Mouse (Mus musculus): ENCODE results near the gene Vav1. TPM values are rescaled to one million over a fixed set of nuclear protein-coding genes. Genes with fewer than 3 reads are reported as not detected.

Gene Vav1
- polyA plus RNA-seq (2015; fragmentation: Nextera tagmentation; extraction: Ambion mirVana): 1.7 and 1.8 TPM in 2 replicates

DNA sequence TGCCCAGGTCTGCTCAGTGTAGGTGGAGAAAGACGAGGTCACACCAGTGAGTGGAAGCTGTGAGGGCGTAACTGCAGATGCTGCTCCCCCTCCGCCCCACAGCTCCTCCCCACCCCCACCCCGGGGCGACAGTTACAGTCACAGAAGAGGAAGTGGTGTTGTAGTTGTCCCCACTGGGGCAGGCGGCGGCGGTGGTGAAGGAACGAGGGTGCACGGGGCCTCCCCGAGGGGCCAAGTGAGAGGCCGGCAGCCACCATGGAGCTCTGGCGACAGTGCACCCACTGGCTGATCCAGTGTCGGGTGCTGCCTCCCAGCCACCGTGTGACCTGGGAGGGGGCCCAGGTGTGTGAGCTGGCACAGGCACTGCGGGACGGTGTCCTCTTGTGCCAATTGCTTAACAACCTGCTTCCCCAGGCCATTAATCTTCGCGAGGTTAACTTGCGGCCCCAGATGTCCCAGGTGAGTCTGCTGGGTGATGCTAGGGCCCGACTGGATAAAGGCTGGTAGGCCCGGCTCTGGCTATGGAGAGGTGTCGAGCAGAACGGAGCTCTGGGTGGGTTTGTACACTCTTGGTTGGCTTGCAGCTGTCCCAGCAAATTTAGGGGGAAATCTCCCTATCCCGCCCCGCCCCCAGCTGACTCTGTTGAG, at the start of gene Vav1:
TSS of gene Vav1 (plus strand) at position 158 of the 648 bp plus-strand sequence.
- Histone ChIP-seq H3K27ac (no peak within 1 kb of the TSS), H3K27me3 (peaks cover 13% of the 10 kb centered on the region; the same call in 1 of the 2 replicates), H3K4me3 (replicated peaks) (no peak within 1 kb of the TSS), H3K4me2 (no peak within 1 kb of the TSS), H3K4me1 (peaks cover 24% of the 10 kb centered on the region), H3K9ac (no peak within 1 kb of the TSS), H3K36me3 (no peaks in the 10 kb centered on the region), H3K9me3 (replicated peaks) (no peaks in the 10 kb centered on the region)
- 56% methylated on average over 26 of the region's 26 CpGs for WGBS
- ATAC-seq (replicated peaks; ENCODE audit: low FRiP score): no peak

GRCm38 (mm10) chr17:57229851-57230727, 48.8 kb upstream of the Vav1 start:
- Histone ChIP-seq H3K4me3 (replicated peaks) (no peak overlapping the region), H3K4me1 (peaks cover 14% of the 10 kb centered on the region; the same call in 1 of the 2 replicates), H3K9ac (no peak overlapping the region), H3K36me3 (peaks cover 9% of the 10 kb centered on the region; the same call in 1 of the 2 replicates), H3K27ac (no peak overlapping the region), H3K9me3 (replicated peaks) (no peaks in the 10 kb centered on the region), H3K27me3 (no peaks in the 10 kb centered on the region), H3K4me2 (no peak overlapping the region)
- WGBS: 79% methylated on average over 15 of the region's 15 CpGs
- no peak for ATAC-seq (replicated peaks; ENCODE audit: low FRiP score)

GRCm38 (mm10) chr17:57230728-57231125, 48.2 kb upstream of the Vav1 start:
- Histone ChIP-seq H3K36me3 (peaks cover 14% of the 10 kb centered on the region; the same call in 1 of the 2 replicates), H3K27ac (no peak overlapping the region), H3K27me3 (no peaks in the 10 kb centered on the region), H3K4me2 (no peak overlapping the region), H3K4me1 (peaks cover 14% of the 10 kb centered on the region; the same call in 1 of the 2 replicates), H3K9me3 (replicated peaks) (no peaks in the 10 kb centered on the region), H3K9ac (no peak overlapping the region), H3K4me3 (replicated peaks) (no peak overlapping the region)
- no peak for ATAC-seq (replicated peaks; ENCODE audit: low FRiP score)
- WGBS: 68% methylated on average over 6 of the region's 6 CpGs

DNA sequence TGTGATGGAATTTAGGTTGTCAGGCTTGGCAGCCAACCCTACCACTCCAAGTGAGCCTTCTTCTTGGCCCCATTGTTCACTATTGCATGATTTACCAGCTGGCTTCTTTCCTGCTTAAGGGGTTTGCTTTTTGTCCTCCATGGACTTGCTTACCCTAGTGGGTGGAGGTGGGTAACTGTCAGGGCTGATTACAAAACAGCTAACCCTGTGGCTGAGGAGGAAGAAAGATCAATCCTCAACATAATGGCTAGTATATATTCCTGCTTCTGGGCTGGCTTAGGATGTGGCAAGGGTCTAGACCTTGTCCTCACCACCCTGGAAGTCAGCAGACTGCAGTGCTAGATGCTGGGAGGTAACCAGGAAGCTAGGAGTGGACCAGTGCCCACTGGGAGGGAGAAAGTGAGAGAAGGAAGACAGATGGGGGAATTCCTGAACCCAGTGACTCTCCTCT, 47.6 kb upstream of the Vav1 start:
- Histone ChIP-seq H3K27me3 (no peaks in the 10 kb centered on the region), H3K27ac (no peak overlapping the region), H3K36me3 (peaks cover 20% of the 10 kb centered on the region), H3K4me3 (replicated peaks) (no peak overlapping the region), H3K4me2 (no peak overlapping the region), H3K4me1 (peaks cover 9% of the 10 kb centered on the region; the same call in 1 of the 2 replicates), H3K9me3 (replicated peaks) (no peaks in the 10 kb centered on the region), H3K9ac (no peak overlapping the region)
- ATAC-seq (replicated peaks; ENCODE audit: low FRiP score): no peak

- no peak overlapping the region for H3K4me3 ChIP-seq (replicated peaks)
- H3K27ac ChIP-seq: no peak overlapping the region
- no peaks in the 10 kb centered on the region for H3K9me3 ChIP-seq (replicated peaks)
- no peaks in the 10 kb centered on the region for H3K27me3 ChIP-seq
- peaks cover 6% of the 10 kb centered on the region; the same call in 1 of the 2 replicates for H3K4me1 ChIP-seq
- ATAC-seq (replicated peaks; ENCODE audit: low FRiP score): no peak
- peaks cover 28% of the 10 kb centered on the region for H3K36me3 ChIP-seq
- WGBS: 88% methylated on average over 1 of the region's 1 CpGs
- no peak overlapping the region for H3K9ac ChIP-seq
- no peak overlapping the region for H3K4me2 ChIP-seq
Measured at GRCm38 (mm10) chr17:57232200-57232599, 46.7 kb upstream of the Vav1 start.

DNA sequence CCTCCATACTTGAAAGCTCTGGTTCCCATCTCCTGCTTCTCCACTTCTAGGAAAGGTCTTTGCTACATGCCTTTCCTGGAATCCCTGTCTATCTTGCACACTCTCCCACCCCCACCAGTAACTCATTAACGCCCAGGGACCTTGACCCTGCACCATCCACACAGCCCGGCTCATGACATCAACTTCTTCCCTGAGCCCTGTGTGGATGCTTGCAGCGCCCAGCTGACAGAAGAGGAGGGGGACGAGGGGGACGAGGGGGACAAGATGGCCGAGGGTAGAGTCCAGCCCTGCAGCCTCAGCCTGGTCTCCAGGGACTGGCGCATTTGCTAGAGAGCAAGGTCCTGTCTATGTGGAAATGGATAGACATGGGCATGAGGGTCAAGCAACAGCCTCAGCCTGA, 45.9 kb upstream of the Vav1 start:
- Histone ChIP-seq H3K9me3 (replicated peaks) (no peaks in the 10 kb centered on the region), H3K9ac (no peak overlapping the region), H3K27ac (peak overlapping the region; percentile 68), H3K4me1 (peaks cover 6% of the 10 kb centered on the region; the same call in 1 of the 2 replicates), H3K36me3 (peaks cover 37% of the 10 kb centered on the region), H3K4me3 (replicated peaks) (no peak overlapping the region), H3K27me3 (no peaks in the 10 kb centered on the region), H3K4me2 (no peak overlapping the region)
- WGBS: 36% methylated on average over 7 of the region's 7 CpGs
- peak; percentile 79 for ATAC-seq (replicated peaks; ENCODE audit: low FRiP score)

- WGBS: 76% methylated on average over 12 of the region's 12 CpGs
- no peaks in the 10 kb centered on the region for H3K9me3 ChIP-seq (replicated peaks)
- no peak overlapping the region for H3K9ac ChIP-seq
- peaks cover 6% of the 10 kb centered on the region; the same call in 1 of the 2 replicates for H3K4me1 ChIP-seq
- 0 out of 2 replicates have a peak overlapping the region, but pooled peaks have one; percentile 30 for H3K4me2 ChIP-seq
- H3K27ac ChIP-seq: peak overlapping the region; percentile 33; the same call in 1 of the 2 replicates
- peak; percentile 37 for ATAC-seq (replicated peaks; ENCODE audit: low FRiP score)
- H3K27me3 ChIP-seq: no peaks in the 10 kb centered on the region
- peaks cover 43% of the 10 kb centered on the region for H3K36me3 ChIP-seq
- no peak overlapping the region for H3K4me3 ChIP-seq (replicated peaks)
Measured at GRCm38 (mm10) chr17:57234254-57234928, 44.5 kb upstream of the Vav1 start.

DNA sequence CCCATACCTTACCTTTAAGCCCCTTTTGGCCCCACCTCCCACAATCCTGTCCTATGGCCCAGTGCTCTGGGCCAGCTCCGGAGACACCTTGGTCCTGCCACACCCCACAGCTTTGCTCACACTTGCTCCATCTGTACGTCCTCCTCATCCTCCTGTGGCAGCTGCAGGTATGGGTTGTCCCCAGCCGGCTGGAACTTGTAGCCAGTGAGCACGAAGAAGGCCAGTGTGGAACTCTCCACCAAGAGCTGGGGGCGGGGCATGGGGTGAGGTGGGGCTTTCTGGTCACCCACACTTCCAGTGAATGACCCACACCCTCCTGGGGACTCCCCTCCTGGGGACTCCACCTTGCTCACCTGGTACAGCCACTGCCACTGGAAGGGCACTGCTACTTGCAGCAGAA, 43.1 kb upstream of the Vav1 start:
- H3K9me3 ChIP-seq (replicated peaks): no peaks in the 10 kb centered on the region
- H3K4me1 ChIP-seq: peaks cover 6% of the 10 kb centered on the region; the same call in 1 of the 2 replicates
- no peak for ATAC-seq (replicated peaks; ENCODE audit: low FRiP score)
- H3K36me3 ChIP-seq: peaks cover 43% of the 10 kb centered on the region
- H3K27me3 ChIP-seq: no peaks in the 10 kb centered on the region
- H3K9ac ChIP-seq: no peak overlapping the region
- H3K4me3 ChIP-seq (replicated peaks): no peak overlapping the region
- no peak overlapping the region for H3K27ac ChIP-seq
- 91% methylated on average over 5 of the region's 5 CpGs for WGBS
- H3K4me2 ChIP-seq: no peak overlapping the region

GRCm38 (mm10) chr17:57237181-57237580, 41.7 kb upstream of the Vav1 start:
- no peak for ATAC-seq (replicated peaks; ENCODE audit: low FRiP score)
- 92% methylated on average over 9 of the region's 9 CpGs for WGBS
- no peaks in the 10 kb centered on the region for H3K27me3 ChIP-seq
- H3K4me2 ChIP-seq: no peak overlapping the region
- no peak overlapping the region for H3K4me3 ChIP-seq (replicated peaks)
- peaks cover 51% of the 10 kb centered on the region for H3K36me3 ChIP-seq
- H3K27ac ChIP-seq: no peak overlapping the region
- 0 out of 2 replicates have a peak, but pooled peaks cover 3% of the 10 kb centered on the region for H3K9me3 ChIP-seq (replicated peaks)
- H3K9ac ChIP-seq: no peak overlapping the region
- H3K4me1 ChIP-seq: peaks cover 6% of the 10 kb centered on the region; the same call in 1 of the 2 replicates

DNA sequence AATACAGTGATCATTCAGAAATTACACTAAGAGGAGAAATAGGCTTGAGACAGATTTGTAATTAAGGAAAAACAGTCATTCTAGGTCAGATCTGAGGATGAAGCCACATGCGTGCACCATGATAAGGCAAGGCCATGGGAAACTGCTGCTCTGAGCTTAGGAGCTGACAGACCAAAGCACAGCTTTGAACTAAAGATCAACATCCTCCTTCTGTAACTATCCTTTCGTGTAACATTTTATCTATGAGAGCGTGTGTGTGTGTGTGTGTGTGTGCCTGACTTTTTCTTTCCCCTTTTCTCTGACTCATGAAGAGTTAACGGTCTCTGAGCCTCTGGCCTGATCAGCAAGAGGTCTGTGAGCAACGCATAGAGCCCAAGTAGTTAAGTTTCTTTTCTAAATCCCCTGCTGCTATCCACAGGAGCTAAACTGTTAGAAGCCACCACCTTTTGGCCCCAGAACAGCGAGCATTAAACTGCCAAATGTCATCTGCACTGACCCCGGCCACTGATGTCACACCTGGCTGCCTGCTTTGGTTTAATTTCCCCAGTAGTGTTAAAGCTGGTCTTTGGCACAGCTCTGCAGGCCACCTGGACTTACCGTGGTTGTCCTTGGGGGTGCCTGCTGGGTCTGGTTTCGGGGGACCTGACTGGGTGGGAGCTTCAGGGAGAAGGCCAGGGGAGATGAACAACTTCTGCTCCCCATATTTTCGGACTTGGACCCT, 35.1 kb upstream of the Vav1 start:
- Histone ChIP-seq H3K9me3 (replicated peaks) (0 out of 2 replicates have a peak, but pooled peaks cover 3% of the 10 kb centered on the region), H3K27me3 (no peaks in the 10 kb centered on the region), H3K4me2 (no peak overlapping the region), H3K4me1 (peaks cover 21% of the 10 kb centered on the region), H3K27ac (no peak overlapping the region), H3K4me3 (replicated peaks) (no peak overlapping the region), H3K9ac (no peak overlapping the region), H3K36me3 (peaks cover 35% of the 10 kb centered on the region)
- WGBS: 63% methylated on average over 10 of the region's 10 CpGs
- no peak for ATAC-seq (replicated peaks; ENCODE audit: low FRiP score)

DNA sequence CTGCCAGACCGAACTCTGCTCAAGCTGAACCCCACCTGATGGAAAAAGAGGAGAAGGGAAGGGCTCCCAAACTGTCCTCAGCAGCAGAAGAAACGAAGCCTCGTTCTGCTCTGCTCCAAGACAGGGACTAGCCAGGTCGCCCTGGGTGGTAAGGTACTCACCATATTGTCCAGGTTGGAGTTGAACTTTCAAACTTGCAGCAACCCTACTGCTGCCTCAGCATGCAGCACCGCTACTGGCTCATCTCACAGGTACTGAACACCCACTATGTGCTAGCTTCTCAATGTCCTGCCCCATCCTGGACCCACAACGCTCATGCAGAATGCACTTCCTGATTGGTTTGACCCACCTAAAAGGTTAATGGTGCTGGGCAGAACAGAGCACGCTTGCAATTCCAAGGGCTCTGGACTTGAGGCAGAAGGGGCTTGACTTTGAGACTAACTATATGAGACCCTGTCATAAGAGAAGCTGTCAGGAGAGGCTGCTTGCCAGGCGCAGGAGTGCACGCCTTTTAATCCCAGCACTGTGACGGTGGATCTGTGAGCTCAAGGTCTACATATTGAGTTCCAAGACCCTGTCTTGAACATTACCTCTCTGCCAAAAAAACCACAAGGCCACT, 33.5 kb upstream of the Vav1 start:
- 90% methylated on average over 10 of the region's 10 CpGs for WGBS
- no peaks in the 10 kb centered on the region for H3K27me3 ChIP-seq
- peaks cover 35% of the 10 kb centered on the region for H3K36me3 ChIP-seq
- peaks cover 27% of the 10 kb centered on the region for H3K4me1 ChIP-seq
- no peak overlapping the region for H3K4me2 ChIP-seq
- no peak overlapping the region for H3K27ac ChIP-seq
- H3K4me3 ChIP-seq (replicated peaks): no peak overlapping the region
- 0 out of 2 replicates have a peak, but pooled peaks cover 3% of the 10 kb centered on the region for H3K9me3 ChIP-seq (replicated peaks)
- ATAC-seq (replicated peaks; ENCODE audit: low FRiP score): no peak
- no peak overlapping the region for H3K9ac ChIP-seq
